Mouse (Mus musculus): Measurements from ENCODE around the gene Tiam2. TPM values are rescaled to one million over a fixed set of nuclear protein-coding genes. Genes with fewer than 3 reads are reported as not detected.
A peak's percentile ranks its signal among the peaks of the same experiment; 100 is the strongest.

Tiam2 gene
- polyA plus RNA-seq, 1 experiment from 2014 or later, result 29.3 TPM

DNA sequence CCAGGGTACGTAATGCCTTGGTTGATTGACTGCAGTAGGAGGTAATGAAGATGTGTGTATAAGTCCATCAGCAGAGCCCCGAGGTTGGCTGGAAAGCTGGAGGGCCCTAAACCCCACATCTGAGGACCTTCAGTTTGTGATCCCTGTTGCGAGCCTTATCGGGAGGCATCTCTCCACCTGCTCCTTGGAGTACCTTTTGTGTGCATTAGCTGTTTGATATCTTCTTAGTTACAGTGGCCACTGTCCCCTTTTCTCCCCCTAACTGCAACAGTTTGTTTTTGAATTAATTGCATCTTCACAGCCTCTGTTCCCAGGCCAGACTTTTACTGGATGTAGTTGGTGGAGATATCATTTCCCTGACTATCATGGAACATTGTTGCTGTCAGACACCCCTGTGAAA lies 10.8 kb upstream of the Tiam2 start:
- Histone ChIP-seq H3K9ac (no peak overlapping the region), H3K4me2 (replicated peaks) (no peak overlapping the region), H3K36me3 (no peaks in the 10 kb centered on the region), H3K27me3 (no peaks in the 10 kb centered on the region), H3K9me3 (peaks cover 5% of the 10 kb centered on the region), H3K4me3 (no peak overlapping the region), H3K4me1 (peaks cover 6% of the 10 kb centered on the region; the same call in 1 of the 2 replicates), H3K27ac (no peak overlapping the region)
- WGBS, result 89% methylated on average over 4 of the region's 4 CpGs
- ATAC-seq (ENCODE audit: low FRiP score, low read depth), result no peak

DNA sequence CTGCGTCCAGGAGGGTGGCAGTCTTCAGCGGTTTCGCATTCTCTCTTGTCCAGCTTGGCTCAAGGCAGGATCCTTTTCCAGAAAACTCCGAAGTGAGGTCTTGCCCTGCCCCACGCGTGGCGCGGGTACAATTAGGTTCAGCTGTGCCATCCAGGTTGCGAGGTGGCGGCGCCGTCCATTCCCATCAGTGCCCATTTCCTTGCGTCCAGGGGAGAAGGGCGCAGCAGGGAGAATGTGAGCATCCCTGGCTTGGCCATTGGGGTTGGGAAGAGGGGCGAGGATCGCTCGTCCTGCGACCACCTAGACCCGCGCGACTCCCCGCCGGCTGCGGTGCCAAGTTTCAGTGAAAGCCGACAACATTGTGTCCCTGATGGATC lies 518 bp downstream of the Tiam2 start:
- Histone ChIP-seq H3K36me3 (peaks cover 4% of the 10 kb centered on the region; the same call in 1 of the 2 replicates), H3K4me2 (replicated peaks) (peak overlapping the region; percentile 83), H3K27ac (peak overlapping the region; percentile 70), H3K9ac (peak overlapping the region; percentile 88), H3K27me3 (no peaks in the 10 kb centered on the region), H3K4me3 (peak overlapping the region; percentile 76), H3K4me1 (peaks cover 35% of the 10 kb centered on the region), H3K9me3 (no peaks in the 10 kb centered on the region)
- no peak for ATAC-seq (ENCODE audit: low FRiP score, low read depth)
- under 1% methylated on average over 25 of the region's 25 CpGs for WGBS

DNA sequence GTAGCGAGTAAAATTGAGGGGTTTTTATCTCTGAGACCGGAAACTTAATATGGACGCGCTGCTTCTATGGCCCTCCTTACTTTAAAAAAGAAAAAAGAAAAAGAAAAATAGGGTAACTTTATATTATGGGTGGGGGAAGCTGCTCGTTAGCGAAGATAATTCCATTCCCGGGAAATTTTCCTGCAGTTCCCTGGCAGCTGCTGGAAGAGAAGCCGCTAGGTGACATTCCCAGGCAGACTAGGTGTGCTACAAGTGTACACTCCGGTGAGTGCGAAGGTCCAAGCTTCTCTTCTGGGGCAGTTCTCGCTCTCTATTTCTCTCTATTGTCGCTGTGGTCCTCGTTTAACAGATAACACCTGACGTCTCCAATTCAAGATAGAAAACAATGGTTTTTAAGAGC lies 962 bp downstream of the Tiam2 start:
- no peak for ATAC-seq (ENCODE audit: low FRiP score, low read depth)
- Histone ChIP-seq H3K4me2 (replicated peaks) (peak overlapping the region; percentile 83), H3K36me3 (peaks cover 4% of the 10 kb centered on the region; the same call in 1 of the 2 replicates), H3K27ac (no peak overlapping the region), H3K4me1 (peaks cover 40% of the 10 kb centered on the region), H3K9ac (peak overlapping the region; percentile 88), H3K27me3 (no peaks in the 10 kb centered on the region), H3K4me3 (peak overlapping the region; percentile 76), H3K9me3 (no peaks in the 10 kb centered on the region)
- 5% methylated on average over 14 of the region's 14 CpGs for WGBS

DNA sequence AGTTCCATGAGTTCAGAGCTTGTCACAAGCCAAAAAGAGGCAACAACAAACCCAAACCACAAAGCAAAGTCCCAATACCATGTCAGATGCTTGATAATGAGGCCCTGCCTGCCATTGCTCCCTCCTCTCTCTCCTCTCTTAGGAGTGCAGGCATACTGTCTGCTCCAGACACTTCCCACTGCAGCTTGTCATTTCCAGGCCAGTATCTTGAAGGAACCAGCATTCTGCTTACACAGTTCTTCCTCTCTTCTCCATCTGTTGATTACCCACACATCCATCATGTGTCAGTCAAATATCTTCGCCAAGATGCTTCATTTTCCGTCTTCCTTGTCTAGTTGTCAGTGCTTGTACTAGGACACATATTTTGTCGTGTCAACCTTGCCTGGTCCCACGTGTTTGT lies 2.4 kb downstream of the Tiam2 start:
- 83% methylated on average over 4 of the region's 4 CpGs for WGBS
- 0 out of 2 replicates have a peak overlapping the region, but pooled peaks have one; percentile 10 for H3K4me2 ChIP-seq (replicated peaks)
- ATAC-seq (ENCODE audit: low FRiP score, low read depth), result no peak

DNA sequence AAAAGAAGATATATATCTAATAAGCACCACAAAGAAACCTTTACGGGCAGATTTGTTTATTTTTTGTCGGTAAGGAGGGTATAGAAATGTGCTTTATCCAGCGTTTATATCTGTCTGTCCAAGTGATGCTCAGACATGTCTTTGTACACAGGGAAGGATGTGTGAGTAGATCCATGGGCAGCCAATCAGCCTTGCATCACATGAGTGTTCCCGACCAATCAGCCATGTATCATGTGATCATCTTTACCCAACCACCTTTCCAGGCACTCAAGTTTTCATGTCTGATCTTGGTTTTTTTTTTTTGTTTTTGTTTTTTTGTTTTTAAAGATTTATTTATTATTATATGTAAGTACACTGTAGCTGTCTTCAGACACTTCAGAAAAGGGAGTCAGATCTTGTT lies 3.1 kb downstream of the Tiam2 start:
- Histone ChIP-seq H3K4me3 (no peak overlapping the region), H3K9ac (no peak overlapping the region), H3K36me3 (peaks cover 4% of the 10 kb centered on the region; the same call in 1 of the 2 replicates), H3K4me2 (replicated peaks) (no peak overlapping the region), H3K27ac (no peak overlapping the region), H3K4me1 (peaks cover 52% of the 10 kb centered on the region), H3K9me3 (no peaks in the 10 kb centered on the region), H3K27me3 (no peaks in the 10 kb centered on the region)
- ATAC-seq (ENCODE audit: low FRiP score, low read depth), result no peak
- WGBS, result 97% methylated on average over 4 of the region's 4 CpGs

More for the DNA sequence above, 2.4 kb downstream of the Tiam2 start:
- Histone ChIP-seq H3K27me3 (no peaks in the 10 kb centered on the region), H3K4me3 (peak overlapping the region; percentile 1; the same call in 1 of the 2 replicates), H3K4me1 (peaks cover 51% of the 10 kb centered on the region), H3K27ac (no peak overlapping the region), H3K36me3 (peaks cover 4% of the 10 kb centered on the region; the same call in 1 of the 2 replicates), H3K9me3 (no peaks in the 10 kb centered on the region), H3K9ac (no peak overlapping the region)

- 27% methylated on average over 7 of the region's 7 CpGs for whole genome bisulfite sequencing
- H3K9me3 ChIP-seq, result no peaks in the 10 kb centered on the region
- 0 out of 2 replicates have a peak overlapping the region, but pooled peaks have one; percentile 10 for H3K4me3 ChIP-seq
- no peak overlapping the region for H3K9ac ChIP-seq
- H3K27ac ChIP-seq, result peak overlapping the region; percentile 88
- H3K36me3 ChIP-seq, result peaks cover 4% of the 10 kb centered on the region; the same call in 1 of the 2 replicates
- H3K27me3 ChIP-seq, result no peaks in the 10 kb centered on the region
- peaks cover 61% of the 10 kb centered on the region for H3K4me1 ChIP-seq
- peak overlapping the region; percentile 49 for H3K4me2 ChIP-seq (replicated peaks)
- peak; percentile 91 for ATAC-seq (ENCODE audit: low FRiP score, low read depth)
These were observed 5.5 kb downstream of the Tiam2 start for GRCm38 (mm10) chr17:3331721-3332461.

GRCm38 (mm10) chr17:3336161-3336739 lies 9.9 kb downstream of the Tiam2 start:
- Histone ChIP-seq H3K9me3 (no peaks in the 10 kb centered on the region), H3K4me1 (peaks cover 67% of the 10 kb centered on the region), H3K9ac (no peak overlapping the region), H3K4me3 (no peak overlapping the region), H3K27ac (peak overlapping the region; percentile 39; the same call in 1 of the 2 replicates), H3K4me2 (replicated peaks) (no peak overlapping the region), H3K27me3 (no peaks in the 10 kb centered on the region), H3K36me3 (no peaks in the 10 kb centered on the region)
- no peak for ATAC-seq (ENCODE audit: low FRiP score, low read depth)
- 80% methylated on average over 7 of the region's 7 CpGs for WGBS

DNA sequence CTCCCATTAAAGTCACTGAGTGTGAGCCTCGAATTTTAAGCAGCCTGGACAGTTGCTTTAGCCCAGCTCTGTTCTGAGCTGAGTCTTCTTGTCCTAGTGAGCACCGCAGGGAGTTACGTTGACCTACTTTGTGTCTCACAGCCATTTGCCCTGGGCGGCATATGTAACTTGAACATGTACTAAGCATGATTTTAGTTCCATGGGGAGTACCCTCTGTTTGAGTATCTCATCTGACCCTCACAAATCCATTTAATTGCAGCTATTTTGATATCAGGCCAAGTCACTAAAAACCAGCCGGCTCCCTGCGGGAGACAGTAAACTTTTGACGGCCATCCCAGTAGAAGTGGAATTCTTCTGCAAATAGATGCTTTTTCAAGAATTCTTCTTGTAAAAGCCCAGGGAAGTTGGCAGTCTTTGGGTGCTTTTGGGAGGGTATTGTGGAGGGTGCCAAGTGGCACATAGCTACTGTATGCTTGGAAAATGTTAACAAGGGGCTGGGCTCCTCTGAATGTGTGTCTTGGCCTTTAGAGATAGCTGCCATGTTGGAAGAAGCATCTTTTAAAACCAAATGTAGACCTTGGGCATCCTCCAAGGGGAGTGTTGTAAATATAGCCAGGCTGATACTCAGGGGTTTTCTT lies 10.6 kb downstream of the Tiam2 start:
- no peak overlapping the region for H3K4me2 ChIP-seq (replicated peaks)
- no peaks in the 10 kb centered on the region for H3K27me3 ChIP-seq
- no peaks in the 10 kb centered on the region for H3K9me3 ChIP-seq
- WGBS, result 57% methylated on average over 7 of the region's 7 CpGs
- H3K9ac ChIP-seq, result no peak overlapping the region
- H3K4me3 ChIP-seq, result no peak overlapping the region
- 0 out of 2 replicates have a peak, but pooled peaks have one; percentile 41 for ATAC-seq (ENCODE audit: low FRiP score, low read depth)
- no peaks in the 10 kb centered on the region for H3K36me3 ChIP-seq
- peak overlapping the region; percentile 39; the same call in 1 of the 2 replicates for H3K27ac ChIP-seq
- H3K4me1 ChIP-seq, result peaks cover 64% of the 10 kb centered on the region

DNA sequence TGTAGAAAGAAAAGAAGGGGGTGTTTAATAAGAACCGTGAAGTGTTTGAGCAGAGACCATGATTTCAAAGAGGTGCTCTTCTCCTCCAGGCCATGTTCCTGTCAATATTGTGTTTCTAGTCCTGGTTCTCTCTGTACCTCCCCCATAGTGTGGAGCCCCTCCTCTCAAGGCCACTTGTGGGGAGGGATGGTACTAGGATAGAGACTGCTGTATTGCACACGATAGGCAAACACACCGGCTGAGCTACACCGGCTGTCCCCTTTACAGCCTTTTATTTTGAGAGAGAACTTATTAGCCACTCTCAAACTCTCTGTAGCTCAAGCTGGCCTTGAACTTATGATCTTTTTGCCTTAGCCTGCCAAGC lies 11.1 kb downstream of the Tiam2 start:
- H3K4me2 ChIP-seq (replicated peaks), result no peak overlapping the region; the same call in 1 of the 2 replicates
- no peak overlapping the region for H3K9ac ChIP-seq
- H3K27ac ChIP-seq, result peak overlapping the region; percentile 39; the same call in 1 of the 2 replicates
- WGBS, result 47% methylated on average over 4 of the region's 4 CpGs
- 0 out of 2 replicates have a peak, but pooled peaks have one; percentile 21 for ATAC-seq (ENCODE audit: low FRiP score, low read depth)
- H3K4me3 ChIP-seq, result no peak overlapping the region
- no peaks in the 10 kb centered on the region for H3K27me3 ChIP-seq
- no peaks in the 10 kb centered on the region for H3K36me3 ChIP-seq
- no peaks in the 10 kb centered on the region for H3K9me3 ChIP-seq
- peaks cover 63% of the 10 kb centered on the region for H3K4me1 ChIP-seq

GRCm38 (mm10) chr17:3338821-3339220 lies 12.4 kb downstream of the Tiam2 start:
- Histone ChIP-seq H3K9ac (no peak overlapping the region), H3K4me3 (no peak overlapping the region), H3K36me3 (no peaks in the 10 kb centered on the region), H3K27me3 (no peaks in the 10 kb centered on the region), H3K4me2 (replicated peaks) (peak overlapping the region; percentile 10; the same call in 1 of the 2 replicates), H3K9me3 (no peaks in the 10 kb centered on the region), H3K27ac (0 out of 2 replicates have a peak overlapping the region, but pooled peaks have one; percentile 1), H3K4me1 (peaks cover 52% of the 10 kb centered on the region)
- peak; percentile 37; the same call in 1 of the 2 replicates for ATAC-seq (ENCODE audit: low FRiP score, low read depth)
- WGBS, result 31% methylated on average over 7 of the region's 7 CpGs

DNA sequence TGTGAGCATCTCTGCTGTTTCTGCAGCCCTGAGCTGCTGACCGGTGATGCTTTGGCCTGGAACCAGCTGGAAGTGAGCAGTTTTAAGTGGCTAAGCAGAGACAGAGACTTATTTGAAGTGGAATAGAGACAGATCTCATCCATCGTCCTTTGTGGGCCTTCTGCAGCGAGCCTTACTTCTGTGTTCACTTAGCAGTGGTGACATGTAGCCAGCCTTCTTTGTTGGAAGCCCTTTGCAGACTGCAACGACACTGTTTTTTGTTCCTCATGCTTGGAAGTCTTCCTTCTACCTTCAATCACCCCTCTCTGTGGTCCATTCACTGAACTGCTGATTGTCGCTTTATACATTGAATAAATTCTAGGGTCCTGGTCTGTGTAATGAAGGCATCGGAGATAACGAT lies 18.5 kb downstream of the Tiam2 start:
- Histone ChIP-seq H3K27me3 (no peaks in the 10 kb centered on the region), H3K4me2 (replicated peaks) (no peak overlapping the region), H3K4me1 (peaks cover 60% of the 10 kb centered on the region), H3K4me3 (no peak overlapping the region), H3K27ac (peak overlapping the region; percentile 52; the same call in 1 of the 2 replicates), H3K9ac (peak overlapping the region; percentile 13; the same call in 1 of the 2 replicates), H3K36me3 (no peaks in the 10 kb centered on the region), H3K9me3 (no peaks in the 10 kb centered on the region)
- ATAC-seq (ENCODE audit: low FRiP score, low read depth), result no peak
- 57% methylated on average over 7 of the region's 7 CpGs for WGBS
